Mouse (Mus musculus): Measurements from ENCODE around the gene Cnnm2.

The Cnnm2 gene

DNA sequence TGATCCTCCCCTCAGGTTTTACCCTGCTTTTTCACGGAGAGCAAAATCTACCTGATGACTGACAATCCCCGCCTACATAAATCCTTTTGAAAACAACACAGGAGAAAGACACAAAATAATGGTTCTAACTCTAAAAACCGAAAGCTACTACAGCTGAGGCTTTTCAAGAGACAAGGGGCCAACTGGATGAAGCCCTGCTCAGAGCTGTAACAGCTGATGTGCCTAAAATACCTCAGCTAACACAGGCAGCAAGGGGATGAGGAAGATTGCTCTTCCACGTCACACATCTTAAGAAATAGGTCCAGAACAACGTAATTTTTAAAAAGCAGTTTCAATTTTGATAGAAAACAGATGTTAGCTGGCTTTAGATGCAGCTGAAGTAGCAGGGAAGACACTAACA lies 165.6 kb downstream of the Cnnm2 start:
- DNase-seq (ENCODE audit: low read depth, low spot score), result peak; percentile 49

DNA sequence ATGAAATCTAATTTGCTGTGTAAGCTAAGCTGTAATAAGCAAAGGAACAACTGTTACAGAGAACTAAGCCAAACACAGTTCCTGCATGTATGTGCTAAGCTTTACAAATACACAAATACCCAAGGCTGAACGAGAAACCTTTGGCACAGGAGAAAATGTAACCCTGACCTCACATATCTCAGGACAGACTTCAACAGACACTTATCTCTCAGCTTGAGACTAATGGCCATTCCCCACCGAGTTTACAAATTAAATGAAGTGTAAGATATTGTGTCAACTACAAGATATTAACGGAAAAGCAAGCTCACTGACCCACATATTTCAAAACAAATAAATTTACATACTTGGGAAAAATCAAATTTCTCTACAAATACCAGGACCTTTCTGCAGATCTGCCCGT lies 166.7 kb downstream of the Cnnm2 start:
- DNase-seq (ENCODE audit: low read depth, low spot score), result no peak

DNA sequence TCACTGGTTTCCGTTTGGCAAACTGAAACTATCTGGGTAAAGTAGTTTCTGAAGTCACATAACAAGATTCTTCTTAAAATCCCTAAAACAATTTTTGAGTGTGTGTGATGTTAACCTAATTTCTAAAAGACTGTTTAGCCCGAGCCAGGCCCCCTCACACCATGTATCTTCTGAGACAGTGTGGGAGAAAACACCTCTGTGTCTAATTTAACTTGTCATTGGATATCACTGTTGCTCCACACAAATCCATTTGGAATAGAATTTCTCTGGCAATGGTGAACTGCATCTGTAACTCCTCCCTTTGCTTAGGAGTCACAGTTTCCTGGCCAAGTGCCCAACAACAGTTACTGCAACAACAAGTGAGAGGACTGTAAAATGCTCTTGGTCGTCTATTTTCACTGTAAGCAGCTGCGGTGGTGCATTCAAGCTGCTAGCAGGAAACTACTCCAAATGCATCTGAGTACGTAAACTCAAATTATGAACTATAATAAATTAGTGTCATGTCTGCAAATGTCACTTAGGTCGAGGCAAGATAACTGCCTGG lies 167.7 kb downstream of the Cnnm2 start:
- DNase-seq (ENCODE audit: low read depth, low spot score), result peak; percentile 54
